Mouse (Mus musculus): ENCODE results near the gene Il17rb. TPM values are rescaled to one million over a fixed set of nuclear protein-coding genes. Genes with fewer than 3 reads are reported as not detected.
A peak's percentile ranks its signal among the peaks of the same experiment; 100 is the strongest.

Gene Il17rb
- total RNA-seq, 2 experiments from 2014 or later: 1.2 to 2.4 TPM

- no peak for DNase-seq
- intact Hi-C loops (cut with DNase I): no loop called here
These were observed 36.7 kb downstream of the Il17rb start for GRCm38 (mm10) chr14:29971993-29972392.

GRCm38 (mm10) chr14:29971446-29971845, 37.2 kb downstream of the Il17rb start:
- intact Hi-C loops (cut with DNase I): no loop called here
- DNase-seq: no peak

GRCm38 (mm10) chr14:29968075-29968821, 40.4 kb downstream of the Il17rb start, which contains the start of gene Selenok:
TSS of gene Selenok (plus strand) at chr14:29968308.
- DNase-seq: peak; percentile 94
- intact Hi-C loops (cut with DNase I): no loop called here

GRCm38 (mm10) chr14:29967611-29968010, 41.1 kb downstream of the Il17rb start:
- intact Hi-C loops (cut with DNase I): no loop called here
- no peak for DNase-seq

GRCm38 (mm10) chr14:29957393-29957792, 51.3 kb downstream of the Il17rb start:
- no peak for DNase-seq

GRCm38 (mm10) chr14:29950805-29951204, 57.9 kb downstream of the Il17rb start:
- intact Hi-C loops (cut with DNase I): no loop called here
- DNase-seq: no peak

More at GRCm38 (mm10) chr14:29957393-29957792, 51.3 kb downstream of the Il17rb start:
- intact Hi-C loops (cut with DNase I): no loop called here

- no peak for DNase-seq
- intact Hi-C loops (cut with DNase I): no loop called here
These were observed 61.9 kb downstream of the Il17rb start for GRCm38 (mm10) chr14:29946761-29947309.

Small RNA genes lying within 50 kb of the gene (microRNA-seq; reads per million reads assigned to microRNA genes)
- 0.90 reads per million for gene Mir6947

Other genes with a start within 250 kb of the Il17rb start
- gene Selenok, start 40.6 kb downstream of the Il17rb start, total RNA-seq (2021): 100 to 1,000 TPM; 105 to 123 TPM
- 10 to 100 TPM; 65.9 to 70.9 TPM for gene Actr8, start 30.6 kb downstream of the Il17rb start, total RNA-seq (2021)
- 1 to 10 TPM in 1 of 2 experiments, under 1 TPM in 1; 0.94 to 1.2 TPM for gene Chdh, start 127 bp upstream of the Il17rb start, total RNA-seq (2021)